Mouse (Mus musculus) ovary, postnatal 36 days (tissue): ENCODE measurements around the gene Rpusd3.

ENCODE experiments used
- DNase-seq: peaks from one replicate; pipeline ENCODE4 v3.0.0; 2022; ENCODE audit warnings: low spot score, mixed read lengths

Gene Rpusd3

DNA sequence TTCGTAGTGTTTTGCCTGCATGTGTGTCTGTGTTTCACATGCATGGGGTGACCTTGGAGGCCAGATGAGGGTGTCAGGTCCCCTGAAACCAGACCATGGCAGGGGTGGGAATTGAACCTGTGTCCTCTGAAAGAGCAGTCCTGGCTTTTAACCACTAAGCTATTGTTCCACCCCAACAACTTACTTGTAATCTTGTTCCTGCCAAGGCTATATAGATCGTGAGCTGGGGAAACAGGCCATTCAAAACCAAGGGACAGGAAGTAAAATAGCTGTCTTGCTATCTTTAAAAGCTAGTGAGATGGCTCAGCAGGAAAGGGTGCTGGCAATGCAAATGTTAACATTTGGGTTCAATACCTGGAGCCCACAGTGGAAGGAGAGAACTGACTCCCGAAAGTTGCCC is 10.8 kb upstream of the Rpusd3 start:
- no peak for DNase-seq

DNA sequence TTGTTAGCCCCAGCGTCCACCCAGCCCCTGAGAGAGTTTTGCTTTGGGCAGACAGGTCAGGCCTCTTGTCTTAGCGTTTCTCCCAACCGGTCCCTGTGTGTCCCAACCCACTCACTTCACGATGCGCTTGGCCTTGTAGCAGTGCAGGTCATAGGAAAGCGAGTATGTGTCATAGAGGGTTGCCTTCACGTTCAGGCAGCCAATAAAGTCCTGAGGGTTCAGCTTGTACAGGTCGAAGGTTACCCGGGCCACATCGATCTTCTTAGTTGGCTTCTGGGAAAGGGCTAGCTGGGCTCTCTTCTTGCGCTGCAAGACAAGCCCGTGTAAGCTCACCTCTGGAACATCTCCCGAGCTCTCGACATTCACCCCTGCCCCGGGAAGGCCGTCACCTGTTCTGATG is 8.9 kb upstream of the Rpusd3 start:
- no peak for DNase-seq

DNA sequence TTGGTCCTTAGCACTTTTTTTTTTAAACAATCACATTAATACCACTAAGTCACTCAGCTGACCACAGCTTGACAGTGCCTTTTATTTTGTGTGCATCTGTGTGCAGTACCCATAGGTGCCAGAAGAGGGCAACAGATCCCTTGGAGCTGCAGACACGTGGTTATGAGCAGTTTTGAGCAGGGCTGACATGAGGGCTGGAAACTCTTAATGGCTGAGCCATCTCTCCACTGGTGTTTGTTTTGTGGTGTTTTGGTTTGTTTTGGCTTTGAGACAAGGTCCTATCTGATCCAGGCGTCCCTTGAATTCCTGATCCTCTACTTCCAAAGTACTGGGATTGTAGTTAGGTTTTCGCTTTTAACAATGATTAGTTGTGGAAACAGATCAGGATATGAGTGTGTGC is 8.3 kb upstream of the Rpusd3 start:
- DNase-seq, result no peak

DNA sequence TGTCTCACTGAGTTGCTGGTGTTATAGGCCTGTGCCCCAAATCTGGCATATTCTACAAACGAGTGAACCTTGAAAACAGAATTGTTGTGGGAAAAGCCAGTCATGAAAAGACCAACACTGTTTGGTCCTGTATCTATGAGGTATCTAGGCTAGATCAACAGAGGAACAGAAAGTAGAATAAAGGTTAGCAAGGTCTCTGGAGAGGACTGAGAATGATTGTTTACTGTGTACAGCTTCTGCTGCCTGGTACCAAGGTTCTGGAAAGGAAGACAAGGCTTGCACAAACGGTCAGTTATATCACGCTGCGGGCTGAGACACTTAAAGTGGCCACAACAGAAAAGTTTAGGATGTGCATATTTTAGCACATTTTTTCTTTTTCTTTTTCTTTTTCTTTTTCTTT is 7.6 kb upstream of the Rpusd3 start:
- DNase-seq, result no peak

DNA sequence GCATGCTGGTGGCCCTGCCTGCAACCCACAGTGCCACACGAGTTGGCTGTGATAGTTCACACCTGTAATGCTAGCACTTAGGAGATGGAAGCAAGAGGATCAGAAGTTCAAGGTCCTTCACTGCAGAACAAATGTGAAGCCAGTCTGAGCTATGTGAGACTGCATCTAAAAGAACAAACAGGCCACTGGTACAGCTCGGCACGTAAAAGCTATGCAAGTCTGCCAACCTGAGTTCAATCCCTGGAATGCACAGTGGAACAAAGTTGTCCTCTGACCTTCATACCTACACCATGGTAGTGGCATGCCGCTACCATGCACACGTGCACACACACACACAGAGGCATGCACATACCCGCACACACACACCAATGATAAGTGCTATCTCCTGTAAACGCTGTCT is 5.0 kb upstream of the Rpusd3 start:
- DNase-seq, result no peak

DNA sequence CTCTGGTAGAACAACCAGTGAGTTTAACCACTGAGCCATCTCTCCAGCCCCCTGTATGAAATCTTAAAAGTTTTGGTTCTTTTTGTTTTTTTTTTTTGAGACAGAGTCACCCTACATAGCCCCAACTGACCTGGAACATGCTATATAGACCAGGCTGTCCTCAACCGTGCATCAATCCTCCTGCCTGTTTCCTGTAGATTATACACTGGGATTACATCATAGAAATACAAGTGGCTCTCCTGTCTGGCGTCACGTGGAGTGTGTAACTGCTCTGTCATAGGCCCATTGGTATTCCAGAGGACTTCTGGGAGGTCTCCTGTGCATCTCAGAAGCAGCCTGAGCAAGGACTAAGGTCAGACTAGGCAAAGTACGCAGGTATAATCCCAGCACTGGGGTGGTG is 3.9 kb upstream of the Rpusd3 start:
- DNase-seq, result no peak

DNA sequence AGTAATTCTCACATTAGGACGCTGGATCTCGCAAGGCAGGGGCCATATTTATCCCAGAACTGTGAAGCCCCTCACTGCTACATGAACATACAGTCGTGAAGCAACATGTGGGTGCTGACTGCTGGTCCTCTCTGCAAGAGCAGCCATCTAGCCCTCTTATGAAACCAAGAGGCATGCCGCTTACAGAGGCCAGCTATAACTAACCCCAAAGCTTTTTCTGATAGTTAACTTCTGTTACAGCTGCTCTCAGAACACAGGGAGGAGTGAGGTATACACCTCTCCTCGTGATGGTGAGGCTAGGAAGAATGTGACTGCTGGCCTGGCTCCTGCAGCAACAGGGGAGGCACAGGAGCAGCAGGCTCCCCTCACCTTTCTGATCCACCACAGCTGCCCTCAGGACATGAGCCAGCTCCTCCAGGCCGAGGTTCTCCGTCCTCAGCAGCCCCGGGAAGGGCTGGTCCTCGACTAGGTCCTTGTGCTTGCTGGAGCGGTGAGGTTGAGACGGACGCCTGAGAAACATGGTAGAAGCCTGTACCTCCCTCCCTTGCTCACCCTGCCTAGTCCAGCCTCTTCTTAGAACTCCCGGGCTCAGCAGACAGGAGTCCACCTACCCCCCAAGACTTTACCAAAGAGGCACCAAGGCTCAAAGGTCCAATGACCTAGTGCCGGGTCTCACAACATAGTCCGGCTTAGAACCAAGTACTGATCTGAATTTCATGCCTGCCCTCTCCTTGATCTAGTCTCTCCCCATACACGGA is 520 bp downstream of the Rpusd3 start:
- peak; percentile 43 for DNase-seq

DNA sequence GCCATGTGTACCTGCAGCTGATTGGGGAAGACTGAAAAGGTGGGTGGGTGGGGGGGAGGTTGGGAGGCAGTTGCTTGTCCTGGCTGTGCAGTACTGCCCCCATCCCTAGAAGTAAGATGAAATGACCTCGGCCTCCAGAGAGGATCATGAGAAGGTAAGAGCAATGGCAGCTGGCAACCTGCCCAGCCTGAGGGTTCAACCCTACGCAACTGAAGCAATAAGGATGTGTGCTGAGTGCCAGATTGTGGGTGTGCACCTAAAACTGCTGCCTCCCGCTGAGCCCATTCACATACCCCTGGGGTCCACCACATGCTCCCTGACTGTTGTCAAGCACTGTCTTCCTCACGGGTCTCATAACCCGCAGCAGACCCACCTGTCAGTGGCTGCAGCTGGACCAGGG is 2.7 kb downstream of the Rpusd3 start:
- no peak for DNase-seq

DNA sequence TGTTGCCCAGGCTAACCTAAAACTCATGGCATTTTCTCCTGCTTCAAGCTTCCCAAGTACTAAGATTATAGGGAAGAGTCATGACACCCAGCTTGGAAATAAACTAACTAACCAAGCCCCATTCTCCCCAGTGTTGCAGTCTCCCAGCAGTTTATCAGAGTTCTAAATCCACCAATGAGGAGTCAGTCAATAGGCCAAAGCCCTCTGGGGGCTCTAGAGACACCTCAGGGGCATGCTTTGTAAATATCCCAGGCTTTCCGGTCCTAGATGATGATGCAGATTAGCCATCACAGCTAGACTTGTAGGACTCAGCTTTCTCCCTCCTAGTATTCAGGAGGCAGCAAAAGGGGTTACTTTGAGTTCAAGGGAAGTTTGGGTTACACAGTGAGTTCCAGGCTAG is 9.1 kb downstream of the Rpusd3 start:
- no peak for DNase-seq

DNA sequence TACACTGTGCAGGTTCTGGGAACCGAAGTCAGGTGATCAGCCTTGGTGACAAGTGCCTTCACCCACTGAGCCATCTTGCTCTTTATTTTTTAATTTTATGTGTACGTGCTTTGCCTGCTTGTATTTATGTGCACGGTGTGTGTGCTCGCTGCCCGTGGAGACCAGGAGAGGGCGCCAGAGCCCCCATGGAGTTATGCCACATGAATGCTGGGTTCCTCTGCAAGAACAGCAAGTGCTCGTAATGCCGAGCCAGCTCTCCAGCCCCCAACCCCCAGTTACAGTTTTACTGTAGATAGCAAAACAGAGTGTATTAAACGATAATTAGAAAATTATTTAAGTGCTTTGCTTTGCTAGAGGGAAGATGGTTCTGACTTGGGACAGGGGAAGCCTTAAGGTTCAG is 12.5 kb downstream of the Rpusd3 start:
- no peak for DNase-seq

DNA sequence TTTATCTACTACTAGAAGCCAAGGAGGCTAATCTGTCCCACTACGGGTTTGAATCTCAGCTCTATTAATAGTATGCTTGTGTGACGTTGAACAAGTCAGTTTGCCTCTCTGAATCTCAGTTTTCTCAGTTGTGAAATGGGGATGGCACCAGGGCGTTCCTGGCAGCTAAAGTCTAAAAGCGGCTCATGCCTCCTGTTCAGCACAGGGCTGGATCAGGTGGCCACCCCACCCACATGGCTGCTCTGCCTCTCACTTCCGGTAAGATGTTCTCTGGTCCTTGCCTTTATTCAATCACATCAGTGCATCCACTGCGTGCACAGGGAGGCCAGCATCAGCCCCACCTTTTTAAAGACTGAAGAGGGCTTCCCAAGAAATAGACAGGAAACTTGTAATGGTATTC is 13.7 kb downstream of the Rpusd3 start:
- no peak for DNase-seq

DNA sequence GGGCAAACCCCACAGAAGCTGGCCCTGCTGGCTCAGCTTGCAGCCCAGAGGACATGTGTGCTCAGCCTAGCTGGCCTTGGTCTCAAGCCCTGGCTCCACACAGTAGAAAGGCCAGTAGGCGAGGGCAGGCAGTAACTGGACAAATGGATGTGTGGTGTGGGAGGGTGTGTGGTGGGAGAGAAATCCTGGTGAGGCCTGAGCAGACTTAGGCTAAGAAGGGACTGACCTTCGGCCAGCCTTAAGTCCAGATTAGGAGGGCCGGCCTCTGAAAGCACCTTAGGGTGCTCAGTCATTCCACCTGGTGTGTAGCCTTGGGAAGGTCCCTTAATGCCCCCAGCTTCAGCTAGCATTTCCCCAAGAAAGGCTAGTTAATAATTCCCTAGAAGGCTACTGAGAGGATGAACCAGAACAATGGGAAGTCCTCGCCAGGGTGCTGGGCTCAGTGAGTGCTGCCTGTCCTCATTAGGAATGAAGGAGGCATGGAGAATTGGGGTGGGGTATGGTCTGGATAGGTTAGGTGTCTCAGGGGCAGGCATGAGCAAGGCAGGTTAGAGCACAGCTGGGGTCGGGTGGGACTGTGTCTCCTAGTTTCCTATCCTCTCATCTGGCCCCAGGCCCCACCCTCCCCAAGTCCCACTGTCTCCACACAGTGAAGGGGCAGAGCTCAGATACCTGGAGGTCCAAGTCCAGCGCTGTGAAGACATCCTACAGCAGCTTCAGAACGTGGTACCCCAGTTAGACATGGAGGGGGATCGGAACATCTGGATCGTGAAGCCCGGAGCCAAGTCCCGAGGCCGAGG is 14.3 kb downstream of the Rpusd3 start:
- DNase-seq, result no peak

DNA sequence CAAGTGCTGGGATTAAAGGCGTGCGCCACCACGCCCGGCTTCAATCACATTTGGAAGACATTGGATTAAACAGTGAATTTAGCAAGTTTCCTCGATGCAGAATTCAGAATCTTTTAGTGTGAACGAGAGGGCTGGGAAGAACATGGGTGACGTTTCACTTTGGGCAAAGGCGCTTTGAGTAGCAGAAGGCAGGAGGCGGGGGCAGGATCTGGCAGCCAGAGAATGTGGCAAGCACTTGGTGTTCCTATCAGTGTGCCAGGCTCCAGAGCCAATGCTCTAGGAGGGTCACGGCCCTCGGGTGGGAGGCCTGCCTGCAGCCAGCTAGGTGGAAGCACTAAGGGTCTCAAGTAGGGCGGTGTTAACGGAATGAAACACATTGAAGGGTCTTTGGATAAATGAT is 17.0 kb downstream of the Rpusd3 start:
- no peak for DNase-seq

DNA sequence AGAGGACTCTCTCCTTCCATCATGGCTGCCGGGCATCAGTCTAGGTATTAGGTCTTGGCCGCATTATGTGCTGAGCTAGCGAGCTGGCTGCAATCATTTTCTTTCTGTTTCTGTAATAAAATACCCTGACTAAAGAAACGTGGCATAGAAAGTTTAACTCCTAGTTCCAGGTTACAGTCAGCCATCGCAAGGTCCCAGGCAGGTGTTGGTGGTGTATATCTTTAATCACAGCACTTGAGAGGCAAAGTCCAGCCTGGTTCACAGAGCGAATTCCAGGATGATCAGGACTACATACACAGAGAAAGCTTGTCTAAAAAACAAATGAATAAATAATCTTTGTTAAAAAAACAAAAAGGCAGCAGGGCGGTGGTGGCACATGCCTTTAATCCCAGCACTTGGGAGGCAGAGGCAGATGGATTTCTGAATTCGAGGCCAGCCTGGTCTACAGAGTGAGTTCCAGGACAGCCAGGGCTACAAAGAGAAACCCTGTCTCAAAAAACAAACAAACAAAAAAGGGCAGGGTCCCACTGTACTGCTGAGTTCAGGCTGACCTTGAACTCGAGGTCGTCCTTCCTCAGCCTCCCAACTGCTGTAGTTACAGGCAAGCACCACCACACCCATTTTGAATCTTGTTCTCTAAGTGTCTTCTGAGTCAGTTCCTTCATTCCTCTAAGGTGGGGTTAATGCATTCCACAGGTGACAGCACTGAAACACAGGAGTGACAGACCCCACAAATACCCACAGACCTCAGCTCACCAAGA is 22.7 kb downstream of the Rpusd3 start:
- no peak for DNase-seq

DNA sequence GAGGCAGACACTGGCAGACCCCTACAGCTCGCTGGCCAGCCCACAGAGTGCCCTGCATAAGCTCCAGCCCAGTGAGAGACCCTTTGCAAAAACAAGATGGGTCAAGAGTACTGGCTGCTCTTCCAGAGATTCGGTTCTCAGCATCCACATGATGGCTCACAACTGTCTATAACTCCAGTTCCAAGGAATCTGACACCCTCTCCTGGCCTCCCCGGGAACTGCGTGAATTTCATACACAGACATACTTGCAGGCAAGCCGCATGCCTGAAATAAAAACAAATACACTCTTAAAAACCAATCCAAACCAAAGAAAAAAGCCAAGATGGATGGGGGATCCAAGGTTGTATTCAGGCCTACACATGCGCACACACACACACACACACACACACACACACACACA is 23.6 kb downstream of the Rpusd3 start:
- no peak for DNase-seq

DNA sequence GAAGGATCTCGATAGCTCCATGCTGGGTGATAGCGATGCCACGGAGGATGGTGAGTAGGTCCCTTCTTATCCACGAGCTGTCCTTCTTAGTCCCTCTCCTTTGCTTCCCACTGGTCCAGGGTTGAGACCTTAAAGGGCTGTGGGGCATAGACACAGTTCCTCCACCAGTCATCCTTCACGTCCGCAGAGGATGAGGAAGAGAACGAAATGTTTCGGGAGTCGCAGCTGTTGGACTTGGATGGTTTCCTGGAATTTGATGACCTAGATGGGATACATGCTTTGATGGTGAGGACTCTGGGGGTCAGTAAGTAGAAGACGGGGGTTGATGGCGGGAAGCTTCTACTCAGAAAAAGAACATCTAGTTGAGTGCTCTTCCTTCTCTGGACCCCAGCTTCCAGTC is 24.3 kb downstream of the Rpusd3 start:
- DNase-seq, result no peak

DNA sequence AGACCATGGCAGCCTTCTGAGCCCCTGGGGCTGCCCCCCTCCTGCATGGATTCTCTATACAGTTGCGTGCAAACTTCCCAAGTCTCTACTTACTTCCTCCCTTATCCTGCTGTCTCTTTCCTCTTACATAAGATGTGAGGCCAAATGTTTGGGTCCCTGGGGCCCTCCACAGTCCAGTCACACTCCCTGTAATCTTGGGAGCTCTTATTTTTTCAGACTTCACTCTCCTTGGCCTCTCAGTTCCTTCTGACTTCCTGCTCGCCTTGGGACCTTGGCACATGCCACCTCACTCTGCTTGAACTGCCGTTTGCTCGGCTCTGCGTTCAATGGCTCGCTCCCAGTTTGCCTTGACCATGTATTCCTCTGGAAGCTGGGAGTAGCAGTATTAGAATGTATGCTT is 25.2 kb downstream of the Rpusd3 start:
- no peak for DNase-seq

DNA sequence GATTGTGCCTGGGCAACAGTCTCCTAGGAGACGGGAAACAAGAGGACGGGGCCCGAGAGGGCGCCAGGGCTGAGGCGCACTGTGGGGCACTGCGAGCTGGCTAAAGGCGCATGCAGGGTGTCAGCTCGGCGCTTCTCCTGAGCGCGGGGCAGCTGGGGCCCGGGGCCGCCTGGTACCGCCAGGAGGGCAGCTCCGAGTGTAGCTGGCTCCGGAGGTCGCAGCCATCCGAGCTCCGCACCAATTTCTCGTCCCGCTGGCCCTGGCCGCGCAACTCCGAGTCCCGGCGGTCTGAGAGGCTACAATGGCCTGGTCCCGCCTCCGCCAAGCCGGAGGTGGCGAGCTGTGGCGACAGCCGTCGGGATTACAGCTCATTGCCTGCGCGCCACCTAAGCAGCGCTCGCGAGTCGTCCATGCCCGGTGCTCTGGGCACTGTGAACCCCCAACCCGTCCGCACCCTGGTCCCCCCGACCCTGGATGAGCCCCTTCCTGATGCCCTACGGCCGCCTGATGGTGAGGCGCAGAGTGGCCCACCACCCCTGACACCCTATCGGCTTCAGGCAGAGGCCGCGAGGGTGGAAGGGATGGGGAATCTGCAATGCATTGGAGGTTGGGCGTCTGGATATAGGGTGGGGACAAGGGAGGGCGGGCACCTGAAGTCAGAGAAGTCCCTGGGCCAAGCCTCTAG is 26.6 kb downstream of the Rpusd3 start:
- DNase-seq, result peak; percentile 74

DNA sequence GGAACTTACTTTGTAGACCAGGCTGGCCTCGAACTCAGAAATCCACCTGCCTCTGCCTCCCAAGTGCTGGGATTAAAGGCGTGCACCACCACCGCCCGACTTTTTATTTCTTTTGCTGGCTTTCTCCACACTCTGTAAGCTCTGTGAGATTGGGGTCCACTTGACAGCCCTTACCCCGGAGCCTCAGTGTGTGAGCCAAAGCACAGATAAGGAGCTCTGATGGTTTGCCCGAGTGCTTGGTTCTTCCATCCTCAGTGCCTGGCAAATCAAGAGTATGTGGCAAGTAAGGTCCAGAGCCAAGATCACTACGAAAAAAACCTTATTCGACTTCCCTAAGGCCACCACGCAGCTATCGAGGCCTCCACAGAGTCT is 27.1 kb downstream of the Rpusd3 start:
- DNase-seq, result no peak

DNA sequence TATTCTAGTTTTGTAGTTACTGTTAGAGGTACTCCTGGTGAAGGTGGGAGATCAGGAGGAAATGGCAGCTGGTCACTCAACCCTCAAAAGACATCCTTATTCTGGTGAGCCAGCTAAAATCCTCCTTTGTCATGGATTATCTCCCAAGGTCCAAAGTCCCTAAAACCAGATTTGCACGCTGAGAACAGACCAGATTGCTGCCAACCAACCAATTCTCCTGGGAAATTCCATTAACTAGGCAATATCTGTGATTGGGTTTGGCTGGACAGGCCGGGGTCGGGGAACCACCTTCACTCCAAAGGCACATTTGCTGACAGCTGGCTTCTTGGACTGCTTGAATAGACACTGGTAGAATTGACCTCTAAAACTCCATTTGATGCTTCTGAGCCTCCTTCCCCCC is 28.4 kb downstream of the Rpusd3 start:
- no peak for DNase-seq

DNA sequence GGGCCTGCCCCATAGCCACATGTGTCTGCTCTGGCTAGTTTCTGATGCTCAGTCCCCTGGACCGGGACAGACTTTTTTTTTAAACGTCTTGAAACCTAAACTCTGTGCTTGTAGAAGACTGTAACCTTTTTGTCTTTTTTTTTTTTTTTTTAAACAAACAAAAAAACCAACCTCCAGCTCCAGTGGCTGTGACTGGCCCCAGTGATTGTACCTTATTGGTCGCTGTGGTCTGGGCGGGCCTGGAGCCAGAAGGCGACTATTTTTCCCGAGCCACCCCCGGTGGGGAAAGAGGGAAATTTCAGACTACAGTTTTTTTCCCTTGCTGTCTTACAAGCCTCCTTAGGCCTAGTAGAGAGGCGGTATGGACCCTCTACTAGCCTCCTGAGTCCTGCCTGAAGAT is 30.2 kb downstream of the Rpusd3 start, which contains the start of gene Ttll3:
Gene Ttll3, plus strand, starts transcription at position 301 of the 400 bp plus-strand sequence.
- no peak for DNase-seq

DNA sequence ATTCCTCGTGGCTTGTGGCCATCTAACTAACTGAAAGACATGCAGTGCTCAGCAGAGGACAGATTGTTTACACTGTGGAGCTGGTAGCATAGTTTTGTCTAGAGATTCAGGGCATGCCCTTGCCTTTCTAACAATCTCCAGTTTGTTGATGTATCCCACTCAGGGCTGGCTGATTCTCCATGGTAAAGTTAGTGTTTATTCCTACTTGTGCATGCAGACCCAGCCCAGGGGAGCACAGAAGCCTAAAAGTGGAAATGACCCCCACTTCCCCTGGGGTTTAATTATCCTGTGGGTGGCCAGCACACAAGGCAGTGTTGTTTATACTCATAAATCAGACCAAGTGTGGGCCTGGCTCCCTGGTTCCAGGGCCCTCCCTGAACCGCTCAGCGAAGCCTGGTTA is 33.1 kb downstream of the Rpusd3 start:
- DNase-seq, result peak; percentile 30
